Mouse (Mus musculus) brain, embryonic 14.5 days (tissue): Measurements from ENCODE around the gene Ppcdc. TPM values are rescaled to one million over a fixed set of nuclear protein-coding genes. Genes with fewer than 3 reads are reported as not detected.

ENCODE experiments used
- DNase-seq: peaks from one replicate; pipeline ENCODE4 v3.0.0-alpha.2; 2011; ENCODE audit warnings: low read depth
- CTCF ChIP-seq: fragments of 200-500 bp; IDR thresholded peaks from 2 replicates; pipeline ENCODE4 v1.5.1; 2012; ENCODE audit warnings: inconsistent platforms, mild to moderate bottlenecking, moderate library complexity, borderline replicate concordance; ENCODE audit not compliant: insufficient read depth, insufficient read length; ENCODE audit errors: extremely low read depth
- POLR2A ChIP-seq: fragments of 200-500 bp; IDR thresholded peaks from 2 replicates; pipeline ENCODE4 v1.6.1; 2012; ENCODE audit warnings: mild to moderate bottlenecking, inconsistent platforms, borderline replicate concordance; ENCODE audit not compliant: poor library complexity, insufficient read depth, insufficient read length, severe bottlenecking; ENCODE audit errors: extremely low read depth
- polyA plus RNA-seq: library from polyadenylated mRNA; depleted of rRNA; stranded (reverse); fragments of >200 nt; gene quantifications from 2 replicates; pipeline ENCODE4 v1.2.3, GENCODE M21; 2012; rRNA removed

Gene Ppcdc
- polyA plus RNA-seq, 1 experiment = 17.9 TPM

DNA sequence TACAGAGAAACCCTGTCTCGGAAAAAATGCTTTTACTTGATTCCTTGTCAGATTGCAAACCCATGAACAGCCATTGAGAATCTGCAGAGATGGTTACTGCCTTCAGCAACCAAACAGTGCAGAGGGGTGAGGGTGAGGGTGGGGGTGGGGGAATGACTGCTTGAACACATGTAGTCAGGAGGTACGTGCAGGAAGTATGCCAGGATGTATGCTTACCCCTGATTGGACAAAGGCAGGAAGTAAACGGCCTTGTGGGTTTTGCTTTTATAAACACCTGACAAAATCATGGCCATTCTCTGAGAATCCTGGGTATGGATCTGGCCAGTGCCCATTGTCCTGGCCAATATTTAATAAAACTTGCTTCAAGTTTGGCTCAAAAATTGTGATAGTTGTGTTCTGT is 96.2 kb downstream of the Ppcdc start:
- TF ChIP-seq CTCF (no peak), POLR2A (no peak)
- DNase-seq = no peak

DNA sequence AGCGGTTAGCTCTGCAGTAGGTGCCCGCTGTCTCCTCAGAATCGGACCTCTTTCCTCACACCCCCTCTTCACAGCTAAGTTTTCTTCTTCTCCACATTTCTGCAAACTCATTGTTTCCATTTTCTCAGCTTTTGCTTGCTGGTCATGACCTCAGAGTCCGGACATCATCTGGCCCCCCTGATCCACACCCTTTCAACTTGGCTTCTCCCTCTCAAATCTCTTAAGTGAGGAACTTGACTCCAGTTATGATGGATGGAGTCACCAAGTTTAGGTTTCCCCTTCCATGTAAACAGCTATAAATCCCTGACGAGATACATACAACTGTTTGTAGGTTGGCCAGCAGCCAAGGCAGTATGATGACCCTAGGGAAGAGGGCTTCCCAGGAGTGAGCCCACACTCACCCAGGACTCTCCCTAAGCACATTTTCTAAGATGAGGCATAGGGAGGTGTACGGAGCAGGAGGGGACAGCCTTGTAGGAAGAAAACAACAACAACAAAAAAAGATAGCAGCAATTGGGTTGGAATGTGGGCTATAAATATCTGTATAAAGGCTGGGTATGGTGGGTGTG is 96.9 kb downstream of the Ppcdc start:
- TF ChIP-seq CTCF = no peak
- no peak for TF ChIP-seq POLR2A
- DNase-seq = no peak

DNA sequence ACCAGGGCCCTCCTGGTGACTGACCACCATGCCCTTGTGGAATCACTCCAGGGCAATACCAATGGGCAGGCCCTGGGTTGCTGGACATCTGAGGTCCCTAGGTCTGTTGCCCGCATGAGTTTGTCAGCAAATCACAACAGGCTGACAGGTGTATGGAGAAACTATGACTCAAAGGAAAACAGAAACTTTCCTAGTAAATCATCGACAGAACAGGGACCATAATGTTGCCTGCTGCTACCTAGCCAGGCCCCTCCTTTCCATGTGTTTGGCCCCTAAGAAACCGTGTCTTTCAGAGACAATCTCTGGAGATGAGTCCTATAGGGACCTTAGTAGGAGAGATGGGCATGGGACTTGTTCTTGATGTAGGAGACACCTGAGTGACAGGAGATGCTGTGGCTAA is 97.7 kb downstream of the Ppcdc start:
- TF ChIP-seq CTCF (no peak), POLR2A (no peak)
- no peak for DNase-seq

DNA sequence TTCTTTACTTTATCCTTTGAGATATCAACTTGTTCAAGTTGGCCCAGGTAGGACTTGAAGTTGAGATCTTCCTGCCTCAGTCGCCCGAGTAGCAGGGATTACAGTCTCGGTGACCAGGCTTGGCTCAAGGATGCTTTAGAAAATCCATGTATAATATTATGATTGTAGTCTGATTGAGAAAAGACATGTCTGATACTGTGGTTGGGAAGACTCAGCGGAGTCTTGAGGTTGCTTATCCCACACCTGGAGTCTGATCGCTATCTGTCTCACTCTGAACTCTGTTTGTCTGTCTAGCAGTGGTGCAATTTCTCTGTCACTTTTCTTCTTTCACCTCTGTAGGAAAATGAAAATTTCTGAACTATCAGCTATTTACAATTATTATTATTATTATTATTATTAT is 99.6 kb downstream of the Ppcdc start:
- no peak for TF ChIP-seq CTCF
- DNase-seq = no peak

DNA sequence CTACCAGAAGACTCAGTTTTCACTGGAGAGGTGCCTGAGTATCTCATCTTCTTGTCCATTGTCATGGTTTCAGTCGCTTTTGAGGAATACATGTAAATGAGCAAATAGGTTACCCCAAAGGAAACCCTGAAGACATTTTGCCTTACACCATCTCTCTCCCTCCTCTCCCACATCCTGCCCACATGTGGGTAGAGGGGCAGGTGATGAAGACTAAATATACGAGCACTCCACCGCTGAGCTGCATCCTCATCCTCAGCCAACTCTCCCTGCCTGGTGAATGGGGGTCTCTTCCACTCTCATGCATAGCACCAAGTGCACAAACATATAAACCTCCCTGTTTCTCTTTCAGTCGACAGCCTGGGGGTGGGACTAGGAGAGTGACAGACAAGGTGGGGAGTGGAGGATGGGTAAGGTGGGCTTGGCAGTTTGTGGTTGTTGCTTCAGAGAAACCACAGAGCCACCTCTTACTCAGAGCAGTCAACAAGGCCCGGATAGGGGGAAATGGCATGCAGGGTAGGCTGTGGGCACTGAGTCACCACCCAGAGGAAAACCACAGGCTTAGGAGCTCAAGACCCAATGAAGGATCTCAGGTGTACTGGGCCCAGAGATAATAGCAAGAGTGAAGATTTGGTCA is 100.2 kb downstream of the Ppcdc start:
- TF ChIP-seq CTCF = no peak
- TF ChIP-seq POLR2A = no peak
- DNase-seq = no peak

DNA sequence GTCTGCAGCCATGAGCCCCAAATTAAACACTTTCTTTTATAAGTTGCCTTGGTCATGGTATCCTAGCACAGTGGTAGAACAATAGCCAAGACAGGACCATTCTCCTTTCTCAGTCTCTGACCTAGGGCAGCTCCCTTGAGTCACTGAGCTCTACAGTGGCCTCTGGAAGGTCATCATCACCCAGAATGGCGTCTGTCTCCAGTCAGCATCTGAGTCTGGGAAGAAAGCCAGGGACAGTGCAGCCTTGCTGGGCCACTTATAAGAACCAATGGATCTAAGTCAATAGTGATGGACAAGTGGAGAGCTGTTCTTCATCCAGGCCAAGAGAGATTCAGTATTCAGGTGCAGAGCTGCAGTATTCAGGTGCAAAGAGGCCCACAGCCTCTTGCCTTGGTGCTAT is 101.2 kb downstream of the Ppcdc start:
- no peak for TF ChIP-seq CTCF
- no peak for TF ChIP-seq POLR2A
- DNase-seq = no peak

Other genes starting within 250 kb of the Ppcdc start
- gene Trcg1, start 203.6 kb downstream of the Ppcdc start, polyA plus RNA-seq = not detected in 2 replicates
- 2.0 and 3.5 TPM in 2 replicates for gene 1700017B05Rik, start 177.5 kb downstream of the Ppcdc start, polyA plus RNA-seq
- 222 and 241 TPM in 2 replicates for gene Scamp5, start 27.9 kb upstream of the Ppcdc start, polyA plus RNA-seq
- gene Rpp25, start 63.9 kb upstream of the Ppcdc start, polyA plus RNA-seq = 8.2 and 12.1 TPM in 2 replicates
- 320 and 341 TPM in 2 replicates for gene Cox5a, start 81.2 kb upstream of the Ppcdc start, polyA plus RNA-seq
- 12.1 and 12.2 TPM in 2 replicates for gene Fam219b, start 97.4 kb upstream of the Ppcdc start, polyA plus RNA-seq
- gene Mpi, start 112.6 kb upstream of the Ppcdc start, polyA plus RNA-seq = 71.2 and 73.3 TPM in 2 replicates
- 65.2 and 89.4 TPM in 2 replicates for gene Scamp2, start 120.8 kb upstream of the Ppcdc start, polyA plus RNA-seq
- gene Ulk3, start 149.3 kb upstream of the Ppcdc start, polyA plus RNA-seq = 38.8 and 42.1 TPM in 2 replicates
- 0.29 and 0.49 TPM in 2 replicates for gene Cplx3, start 166.2 kb upstream of the Ppcdc start, polyA plus RNA-seq
- 0.04 and 0.12 TPM in 2 replicates for gene Lman1l, start 180.7 kb upstream of the Ppcdc start, polyA plus RNA-seq
- 84.6 and 138 TPM in 2 replicates for gene Csk, start 213.5 kb upstream of the Ppcdc start, polyA plus RNA-seq
- not detected in 2 replicates for gene Cyp1a2, start 243.6 kb upstream of the Ppcdc start, polyA plus RNA-seq
- gene Cyp1a1, start 247.8 kb upstream of the Ppcdc start, polyA plus RNA-seq = 0.13 and 0.14 TPM in 2 replicates